Mouse (Mus musculus): ENCODE results near the gene S1pr5. TPM values are rescaled to one million over a fixed set of nuclear protein-coding genes. Genes with fewer than 3 reads are reported as not detected.
"Not testable (repeated sequence)": the region's sequence is repeated elsewhere in the genome, so short reads cannot be mapped to it uniquely, and the experiment has no call there.

S1pr5 gene
- total RNA-seq, 2 experiments from 2014 or later = 0.09 to 0.19 TPM

DNA sequence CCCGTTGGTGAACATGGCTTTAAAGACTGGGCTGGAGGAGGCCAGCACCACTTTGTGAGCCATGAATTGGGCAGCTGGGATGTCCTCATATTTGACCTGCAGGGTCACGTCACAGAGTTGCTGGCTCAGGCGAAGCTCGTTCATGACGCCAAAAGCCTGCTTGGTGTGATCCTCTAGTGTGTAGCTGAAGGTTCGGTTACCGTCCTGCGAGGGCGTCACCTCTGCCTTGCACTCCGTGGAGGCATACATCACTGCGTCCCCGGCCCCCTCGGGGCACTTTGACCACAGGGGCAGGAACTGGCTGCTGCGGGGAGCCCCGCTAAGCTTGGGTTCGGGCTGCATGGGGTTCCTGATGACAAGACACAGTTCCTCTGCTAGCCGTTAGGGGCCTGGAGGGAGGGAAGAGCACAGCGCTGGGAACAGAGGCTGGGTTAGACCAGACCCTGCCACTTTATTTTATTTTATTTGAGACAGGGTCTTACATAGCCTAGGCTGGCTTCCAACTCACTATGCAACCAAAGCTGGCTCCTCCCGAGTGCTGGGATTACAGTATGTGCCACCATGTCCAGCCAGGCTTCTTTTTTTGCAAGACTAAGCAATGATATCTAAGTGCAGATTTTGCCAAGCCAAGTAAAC lies 10.8 kb downstream of the S1pr5 start:
- DNase-seq = peak; percentile 32

GRCm38 (mm10) chr9:21236991-21237367 lies 11.3 kb downstream of the S1pr5 start:
- no peak for DNase-seq

GRCm38 (mm10) chr9:21235341-21235740 lies 12.9 kb downstream of the S1pr5 start:
- no peak for DNase-seq

- DNase-seq = no peak
Observed at GRCm38 (mm10) chr9:21233805-21234204, 14.4 kb downstream of the S1pr5 start.

DNA sequence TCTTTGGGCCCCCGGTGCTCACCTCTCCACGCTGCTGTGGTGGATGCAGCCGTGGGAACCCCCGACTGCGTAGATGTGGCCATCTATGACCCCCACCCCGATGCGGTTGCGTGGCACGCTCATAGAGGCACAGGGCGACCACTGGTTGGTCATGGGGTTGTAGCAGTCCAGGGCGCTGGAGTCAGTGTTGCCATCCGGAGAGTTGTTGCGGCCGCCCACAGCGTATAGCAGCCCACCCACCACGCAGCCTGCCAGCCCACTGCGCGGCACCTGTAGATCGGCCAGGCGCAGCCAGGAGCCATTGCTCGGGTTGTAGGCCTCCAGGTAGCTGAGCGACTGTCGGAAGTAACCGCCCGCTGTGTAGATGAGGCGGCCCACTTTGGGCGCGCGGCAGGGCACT lies 14.9 kb downstream of the S1pr5 start:
- no peak for DNase-seq

- no peak for DNase-seq
Observed at GRCm38 (mm10) chr9:21232867-21233266, 15.4 kb downstream of the S1pr5 start.

DNA sequence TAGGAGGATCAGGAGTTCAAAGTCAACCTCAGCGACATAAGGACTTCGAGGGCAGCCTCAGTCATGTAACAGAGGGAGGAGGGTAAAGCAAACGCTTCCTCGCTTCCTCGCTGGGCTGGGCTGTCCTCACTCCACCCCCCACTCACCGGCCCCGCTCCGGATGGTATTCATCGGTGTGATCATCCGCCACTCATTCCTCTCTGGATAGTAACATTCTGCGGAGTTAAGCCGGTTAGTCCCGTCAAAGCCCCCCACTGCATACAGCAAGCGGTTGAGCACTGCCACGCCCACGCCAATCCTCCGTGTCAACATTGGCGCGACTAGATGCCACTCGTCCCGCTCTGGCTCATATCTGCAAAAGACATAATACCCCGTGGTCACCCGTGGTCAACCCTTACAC lies 16.7 kb downstream of the S1pr5 start:
- DNase-seq = no peak

DNA sequence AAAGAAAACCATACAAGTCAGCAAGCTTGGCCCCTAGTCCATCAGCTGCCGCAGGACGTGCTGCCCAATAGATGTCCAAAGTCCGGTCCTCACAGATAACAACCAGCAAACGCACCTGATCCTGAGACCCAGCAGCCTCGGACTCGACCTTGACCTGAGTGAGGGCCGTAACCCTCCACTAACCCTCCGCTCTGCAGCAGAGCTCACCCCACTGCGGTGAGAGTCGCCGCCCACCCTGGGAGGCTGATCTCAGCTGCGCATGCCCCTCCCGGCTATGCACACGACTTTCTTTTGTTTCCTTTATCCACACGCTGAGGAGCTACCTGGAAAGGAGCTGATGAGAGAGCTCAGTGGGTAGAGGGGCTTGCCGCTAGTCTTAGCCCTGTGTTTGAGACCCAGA lies 20.9 kb downstream of the S1pr5 start:
- no peak for DNase-seq

GRCm38 (mm10) chr9:21225415-21225758 lies 22.9 kb downstream of the S1pr5 start:
- DNase-seq = no peak

DNA sequence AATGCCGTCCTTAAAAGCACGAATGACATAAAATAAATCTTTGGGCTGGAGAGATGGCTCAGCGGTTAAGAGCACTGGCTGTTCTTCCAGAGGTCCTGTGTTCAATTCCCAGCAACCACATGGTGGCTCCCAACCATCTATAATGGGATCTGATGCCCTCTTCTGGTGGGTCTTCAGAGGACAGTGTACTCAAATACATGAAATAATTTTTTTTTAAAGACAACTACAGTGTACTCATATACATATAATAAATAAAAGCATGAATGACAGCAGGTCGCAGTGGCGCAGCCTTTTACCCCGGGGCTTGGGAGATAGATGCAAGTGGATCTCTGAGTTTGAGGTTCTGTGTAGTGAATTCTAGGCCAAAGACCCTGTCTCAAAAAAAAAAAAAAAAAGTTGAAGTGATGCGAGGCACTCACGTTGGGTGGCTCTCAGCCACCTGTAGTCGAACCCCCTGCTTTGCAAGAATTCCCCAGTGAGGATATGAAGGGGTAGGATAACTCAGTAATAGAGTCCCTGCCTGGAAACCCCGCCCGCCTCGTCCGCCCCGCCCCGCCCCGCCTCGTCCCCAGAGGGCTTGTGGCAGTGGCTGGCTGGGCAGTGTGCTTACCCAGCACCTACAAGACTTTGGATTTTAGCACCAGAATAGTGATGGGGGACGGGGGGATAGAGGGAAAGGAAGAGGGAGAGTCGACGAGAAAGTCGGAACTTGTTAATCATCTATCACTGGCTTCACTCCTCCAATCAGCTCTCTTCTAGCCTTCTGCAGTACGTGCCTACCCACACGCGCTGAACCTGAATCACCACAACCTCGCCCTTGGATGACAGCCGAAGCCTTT lies 23.4 kb downstream of the S1pr5 start:
- no peak for DNase-seq

GRCm38 (mm10) chr9:21223906-21224305 lies 24.3 kb downstream of the S1pr5 start:
- DNase-seq = no peak

- not testable (repeated sequence) for DNase-seq
Observed at GRCm38 (mm10) chr9:21223490-21223889, 24.8 kb downstream of the S1pr5 start.

GRCm38 (mm10) chr9:21221383-21221929 lies 26.8 kb downstream of the S1pr5 start:
- DNase-seq = no peak

DNA sequence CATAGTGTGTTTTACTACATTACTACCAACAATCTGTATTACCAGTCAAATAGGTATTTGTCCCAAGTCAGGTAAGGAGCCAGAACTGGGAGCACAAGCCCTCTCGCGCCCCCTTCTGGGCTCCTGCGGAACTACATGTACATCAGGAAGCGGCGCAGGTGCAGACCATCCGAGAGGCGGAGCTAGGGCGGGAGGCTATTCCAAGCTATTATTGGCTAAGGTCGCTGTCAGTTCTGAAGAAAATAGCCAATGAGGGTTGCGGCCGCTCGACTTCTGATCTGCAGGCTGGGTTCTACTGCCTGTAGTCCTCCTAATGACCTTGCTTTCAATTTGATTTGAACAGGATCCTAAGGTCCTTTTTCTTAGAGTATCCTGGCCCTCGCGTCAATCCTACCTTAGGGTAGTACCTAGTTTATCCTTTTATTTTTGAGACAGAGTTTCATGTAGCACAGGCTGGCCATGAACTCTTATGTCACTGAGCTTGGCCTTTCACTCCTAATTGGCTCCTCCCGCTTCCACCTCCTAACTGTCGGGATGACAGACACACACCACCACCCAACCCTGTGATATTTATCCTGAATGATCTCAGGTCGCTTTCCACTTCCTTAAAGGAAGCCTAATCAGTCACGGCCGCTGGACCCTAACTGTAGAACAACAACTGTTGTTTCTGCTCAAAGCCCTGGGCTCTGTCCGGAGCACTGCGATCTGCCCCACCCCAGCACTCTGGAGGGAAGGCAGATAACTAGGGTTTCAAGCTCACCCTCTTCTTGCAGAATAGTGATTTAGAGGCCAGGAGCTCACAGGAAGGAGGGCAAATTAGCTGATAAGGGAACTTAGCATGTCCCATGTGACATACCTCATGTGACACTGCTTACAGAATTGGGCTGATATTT lies 27.5 kb downstream of the S1pr5 start:
- DNase-seq = peak; percentile 82

DNA sequence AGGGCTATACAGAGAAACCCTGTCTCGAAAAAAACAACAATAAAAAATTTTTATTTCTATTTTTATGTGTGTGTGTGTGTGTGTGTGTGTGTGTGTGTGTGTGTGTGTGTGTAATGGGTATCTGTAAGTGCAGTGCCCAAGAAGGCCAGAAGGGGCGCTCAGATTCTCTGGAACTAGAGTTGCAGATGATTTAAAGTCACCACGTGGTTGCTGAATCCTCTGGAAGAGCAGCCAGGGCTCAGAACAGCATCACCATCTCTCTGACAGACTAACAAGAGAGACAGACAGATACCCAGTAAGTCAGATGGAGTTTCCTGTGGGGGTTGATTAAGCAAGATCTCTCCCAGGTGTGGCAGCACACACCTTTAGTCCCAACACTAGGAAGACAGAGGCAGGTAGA lies 28.4 kb downstream of the S1pr5 start:
- no peak for DNase-seq

- DNase-seq = no peak
Observed at GRCm38 (mm10) chr9:21216050-21216841, 32.0 kb downstream of the S1pr5 start.

DNA sequence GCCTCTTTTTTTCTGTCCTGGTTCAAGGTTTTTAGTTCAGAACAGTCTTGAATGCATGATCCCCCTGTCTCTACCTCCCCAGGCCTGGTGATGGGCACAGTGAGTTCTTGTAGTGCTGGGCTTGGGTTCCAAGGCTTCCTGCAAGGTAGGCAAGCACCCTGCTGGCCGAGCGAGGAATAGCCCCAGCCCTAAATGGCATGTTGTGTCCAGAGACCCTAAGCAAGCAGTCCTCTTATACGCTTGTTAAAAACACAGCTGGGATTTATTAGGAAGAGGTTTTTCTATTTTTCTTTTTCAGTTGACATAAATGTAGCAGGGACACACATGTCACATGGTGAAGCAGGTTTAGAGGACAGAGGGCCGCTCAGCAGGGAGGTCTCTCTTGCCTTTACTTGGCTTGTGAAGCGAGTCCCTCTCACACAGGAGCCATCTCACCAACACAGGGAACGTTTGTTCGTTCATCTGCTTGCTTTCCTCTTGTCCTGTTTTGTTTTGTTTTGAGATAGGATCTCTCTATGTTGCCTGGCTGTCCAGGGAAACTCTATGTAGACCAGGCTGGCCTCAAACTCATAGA lies 34.5 kb downstream of the S1pr5 start:
- DNase-seq = no peak

DNA sequence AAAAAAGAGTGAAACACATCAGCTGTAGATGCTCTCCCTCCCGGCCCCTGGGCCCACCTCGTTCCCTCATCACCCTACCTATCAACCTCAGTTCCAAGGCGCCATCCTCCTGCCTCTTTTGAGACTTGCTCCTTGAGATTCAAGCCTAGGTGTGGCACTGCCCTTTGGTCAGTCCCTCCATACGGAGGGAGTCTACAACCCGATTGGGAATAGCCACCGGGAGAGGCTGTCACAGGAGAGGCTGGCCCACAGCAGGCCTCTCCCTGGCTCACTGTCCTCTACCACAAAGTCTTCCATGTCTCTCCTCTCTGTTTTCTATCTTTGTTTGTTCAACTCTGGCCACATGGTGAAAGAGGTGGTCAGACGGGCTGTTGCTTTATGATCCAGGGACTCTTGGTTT lies 36.6 kb downstream of the S1pr5 start:
- no peak for DNase-seq

DNA sequence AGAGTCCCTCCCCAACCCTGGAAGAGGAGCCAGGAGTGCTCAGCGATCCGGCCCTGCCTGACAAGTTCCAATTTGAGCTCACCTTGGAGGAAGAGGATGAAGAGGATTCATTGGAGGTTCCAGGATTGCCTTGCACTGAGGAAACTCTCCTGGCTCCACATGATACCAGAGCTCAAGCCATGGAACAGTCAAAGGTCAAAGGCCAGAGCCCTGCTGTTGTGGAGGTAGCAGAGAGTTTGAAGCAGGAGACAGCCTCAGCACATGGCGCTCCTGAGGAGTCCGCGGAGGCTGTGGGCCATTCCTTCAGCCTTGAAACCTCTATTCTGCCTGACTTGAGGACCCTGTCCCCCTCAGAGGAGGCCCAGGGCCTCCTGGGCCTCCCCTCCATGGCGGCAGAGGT lies 37.4 kb downstream of the S1pr5 start:
- DNase-seq = no peak

- no peak for DNase-seq
Observed at GRCm38 (mm10) chr9:21208626-21209025, 39.6 kb downstream of the S1pr5 start.

GRCm38 (mm10) chr9:21206848-21207247 lies 41.4 kb downstream of the S1pr5 start:
- no peak for DNase-seq
